Mouse (Mus musculus): ENCODE results near the gene Gm5580. TPM values are rescaled to one million over a fixed set of nuclear protein-coding genes. Genes with fewer than 3 reads are reported as not detected.
"Not testable (repeated sequence)": the region's sequence is repeated elsewhere in the genome, so short reads cannot be mapped to it uniquely, and the experiment has no call there.

Gm5580 gene
- total RNA-seq (2021): 1 to 10 TPM; 2.6 to 4.9 TPM
- long read RNA-seq, experiment 1: 0 reads
- long read RNA-seq, experiment 2: 0 reads

DNA sequence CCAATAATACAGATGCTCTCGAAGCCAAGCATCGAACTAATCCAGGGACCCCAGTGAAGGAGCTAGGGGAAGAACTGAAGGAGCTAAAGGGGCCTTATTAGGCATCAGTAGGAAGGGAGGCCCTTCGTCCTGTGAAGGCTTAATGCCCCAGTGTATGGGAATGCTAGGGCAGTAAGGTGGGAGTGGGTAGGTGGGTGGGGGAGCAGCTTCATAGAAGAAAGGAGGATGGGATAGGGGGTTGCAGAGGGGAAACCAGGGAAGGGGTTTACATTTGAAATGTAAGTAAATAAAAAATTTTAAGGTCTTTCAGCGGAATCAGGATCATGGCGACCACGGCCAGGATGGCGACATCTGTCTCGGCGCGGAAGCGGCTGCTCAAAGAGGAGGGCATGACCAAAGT lies at the start of gene Gm5580:
Gene Gm5580 (plus strand): TSS at position 301 of the 400 bp plus-strand sequence.
- DNase-seq: not testable (repeated sequence)

DNA sequence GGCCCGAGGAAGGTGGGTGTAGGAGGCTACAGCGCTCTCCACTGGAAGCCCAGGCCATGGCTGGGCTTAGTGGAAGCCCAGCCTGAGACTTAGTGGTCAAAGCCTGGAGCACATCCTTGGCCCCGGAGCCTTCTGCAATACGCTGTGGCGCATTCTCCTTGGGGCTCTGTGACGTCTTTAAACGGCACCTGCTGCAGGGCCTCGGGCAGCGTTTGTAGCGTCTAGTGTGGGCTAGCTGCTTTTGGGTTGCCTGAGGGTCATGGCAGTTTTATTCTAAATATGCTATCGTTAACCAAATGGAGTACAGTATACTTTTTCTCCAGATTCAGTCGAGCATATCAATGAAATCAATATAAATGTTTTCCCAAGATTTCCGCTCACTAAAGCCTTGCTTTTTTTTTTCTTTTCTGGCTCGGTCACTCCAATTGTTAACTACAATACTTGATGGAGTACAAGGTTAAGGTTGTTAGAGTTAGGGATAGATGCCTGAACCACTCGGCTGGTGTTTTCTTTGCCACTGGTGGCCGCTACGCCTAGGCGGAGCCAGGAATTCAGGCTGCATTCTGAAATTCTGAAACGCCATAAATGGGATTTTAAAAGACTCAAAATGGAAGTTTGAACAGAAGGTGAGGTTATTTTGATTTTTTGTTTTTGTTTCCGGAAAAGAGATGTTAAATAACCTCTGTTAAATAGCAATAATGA lies 44.5 kb upstream of the Gm5580 start, which contains the start of gene Olfr212:
Gene Olfr212 (plus strand): TSS at position 215 of the 702 bp plus-strand sequence.
- not testable (repeated sequence) for DNase-seq

- DNase-seq: no peak
Measured at GRCm38 (mm10) chr6:116514832-116515231, 36.1 kb upstream of the Gm5580 start.

GRCm38 (mm10) chr6:116538156-116538555 lies 12.8 kb upstream of the Gm5580 start, which contains the start of gene Olfr213:
TSS of gene Olfr213 (plus strand) at chr6:116538456.
- DNase-seq: no peak

- DNase-seq: no peak
Measured at GRCm38 (mm10) chr6:116542500-116542899, 8.4 kb upstream of the Gm5580 start.

- DNase-seq: no peak
Measured at GRCm38 (mm10) chr6:116553935-116554334, 3.0 kb downstream of the Gm5580 start, which contains the start of gene Olfr214. TSS of gene Olfr214 (plus strand) at chr6:116554235.

GRCm38 (mm10) chr6:116554952-116555351 lies 4.0 kb downstream of the Gm5580 start:
- no peak for DNase-seq

DNA sequence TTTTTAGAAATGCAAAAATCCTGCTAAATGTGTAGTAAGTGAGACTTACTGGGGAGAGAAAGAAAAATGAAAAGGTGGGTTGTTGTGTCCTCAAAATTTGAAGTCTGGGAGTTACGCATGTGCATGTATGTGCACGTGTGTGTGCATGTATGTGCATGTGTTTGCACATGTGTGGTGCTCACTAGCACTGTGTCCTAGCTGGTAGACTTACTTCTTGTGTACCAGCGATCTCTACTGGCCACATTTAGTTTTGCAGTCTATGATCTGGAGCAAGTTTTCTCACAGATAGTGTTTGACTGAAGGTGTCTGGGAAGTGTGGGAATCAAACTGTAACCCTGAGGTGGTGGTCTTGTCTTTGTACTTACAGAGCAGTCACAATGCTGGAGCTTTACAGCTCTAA lies 18.9 kb downstream of the Gm5580 start:
- peak; percentile 46 for DNase-seq

DNA sequence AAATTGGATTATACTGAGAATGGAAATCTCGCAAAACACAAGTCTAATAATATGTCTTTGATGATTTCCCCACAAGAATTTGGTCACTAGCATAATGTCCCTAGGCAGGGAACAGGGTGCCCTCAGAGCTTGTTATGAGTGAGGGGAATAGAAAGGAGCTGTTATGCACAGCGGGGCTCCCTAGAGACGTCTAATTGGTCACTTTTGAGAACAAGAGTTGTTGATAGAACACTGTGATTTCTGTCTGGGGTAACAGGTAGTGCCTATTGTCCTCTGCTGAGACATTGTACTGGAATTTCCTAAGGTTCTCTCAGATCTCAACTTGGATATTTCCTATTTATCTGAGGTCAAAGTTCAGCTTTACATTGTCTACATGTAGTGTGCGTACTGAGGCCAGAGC lies 33.2 kb downstream of the Gm5580 start, which contains the start of gene Olfr215:
Gene Olfr215 (minus strand): TSS at position 101 of the 400 bp plus-strand sequence.
- no peak for DNase-seq

- DNase-seq: not testable (repeated sequence)
Measured at GRCm38 (mm10) chr6:116600969-116601368, 50.0 kb downstream of the Gm5580 start.

Other genes with a start within 250 kb of the Gm5580 start
- 10 to 100 TPM; 50.7 to 67.1 TPM for gene March8, start 213.1 kb upstream of the Gm5580 start, total RNA-seq (2021)
- gene Alox5, start 90.0 kb upstream of the Gm5580 start, total RNA-seq (2021): 1 to 10 TPM; 2.1 TPM
- gene Olfr211, start 62.0 kb upstream of the Gm5580 start, total RNA-seq (2021): not detected
- gene Olfr212, start 44.6 kb upstream of the Gm5580 start, total RNA-seq (2021): not detected
- not detected for gene Olfr213, start 12.7 kb upstream of the Gm5580 start, total RNA-seq (2021)
- gene Olfr214, start 3.1 kb downstream of the Gm5580 start, total RNA-seq (2021): not detected
- not detected for gene Olfr215, start 33.1 kb downstream of the Gm5580 start, total RNA-seq (2021)
- 10 to 100 TPM; 26.2 to 27.4 TPM for gene Zfp422, start 77.9 kb downstream of the Gm5580 start, total RNA-seq (2021)
- 100 to 1,000 TPM in 1 of 2 experiments, 10 to 100 TPM in 1; 27.8 to 111 TPM for gene Depp1, start 99.5 kb downstream of the Gm5580 start, total RNA-seq (2021)
- gene Rassf4, start 122.8 kb downstream of the Gm5580 start, total RNA-seq (2021): 1 to 10 TPM; 6.0 to 6.3 TPM
- under 1 TPM; 0.09 to 0.33 TPM for gene Tmem72, start 165.8 kb downstream of the Gm5580 start, total RNA-seq (2021)

Measured in adrenal gland, postnatal 10 days (tissue).